Mouse (Mus musculus): ENCODE data around the gene Ctsf.
"Not testable (repeated sequence)": the region's sequence is repeated elsewhere in the genome, so short reads cannot be mapped to it uniquely, and the experiment has no call there.

Gene Ctsf

GRCm38 (mm10) chr19:4849800-4850199, 5.1 kb upstream of the Ctsf start:
- DNase-seq (ENCODE audit: extremely low read depth, low read depth) = no peak

DNA sequence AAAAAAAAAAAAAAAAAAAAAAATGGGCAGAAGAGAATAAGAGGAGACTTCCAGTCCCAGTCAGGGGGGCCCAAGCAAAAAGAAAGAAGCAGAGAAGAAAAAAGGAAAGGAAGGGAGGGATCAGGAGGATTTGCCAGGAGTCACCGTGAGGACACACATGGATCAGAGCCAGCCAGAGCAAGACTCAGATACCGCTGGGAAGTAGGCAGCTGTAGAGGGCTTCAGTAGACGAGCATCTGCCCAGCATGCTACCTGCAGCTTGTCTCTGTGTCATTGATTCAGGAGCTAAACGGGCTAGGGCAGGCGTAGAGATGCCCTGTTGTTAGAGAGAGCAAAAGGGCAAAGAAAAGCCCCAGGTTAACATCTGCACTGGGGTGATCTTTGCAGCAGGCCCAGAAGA, 4.6 kb upstream of the Ctsf start:
- no peak for DNase-seq (ENCODE audit: extremely low read depth, low read depth)

DNA sequence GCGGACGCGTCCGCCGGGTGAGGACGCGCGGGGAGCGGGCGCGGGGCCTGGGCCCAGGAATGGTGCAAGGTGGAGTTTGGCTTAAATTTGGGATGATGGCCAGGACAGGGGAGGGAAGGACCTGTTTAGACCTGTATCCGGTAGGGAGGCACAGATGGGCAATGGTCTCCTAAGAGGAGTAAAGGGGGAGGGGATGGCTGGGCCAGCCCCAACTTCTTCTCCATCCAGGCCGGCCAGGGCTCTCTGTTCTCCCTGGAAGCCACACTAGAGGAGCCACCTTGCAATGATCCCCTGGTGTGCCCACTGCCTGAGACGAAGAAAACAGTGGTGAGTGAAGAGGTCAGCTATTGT, 515 bp downstream of the Ctsf start:
- DNase-seq (ENCODE audit: extremely low read depth, low read depth) = no peak

DNA sequence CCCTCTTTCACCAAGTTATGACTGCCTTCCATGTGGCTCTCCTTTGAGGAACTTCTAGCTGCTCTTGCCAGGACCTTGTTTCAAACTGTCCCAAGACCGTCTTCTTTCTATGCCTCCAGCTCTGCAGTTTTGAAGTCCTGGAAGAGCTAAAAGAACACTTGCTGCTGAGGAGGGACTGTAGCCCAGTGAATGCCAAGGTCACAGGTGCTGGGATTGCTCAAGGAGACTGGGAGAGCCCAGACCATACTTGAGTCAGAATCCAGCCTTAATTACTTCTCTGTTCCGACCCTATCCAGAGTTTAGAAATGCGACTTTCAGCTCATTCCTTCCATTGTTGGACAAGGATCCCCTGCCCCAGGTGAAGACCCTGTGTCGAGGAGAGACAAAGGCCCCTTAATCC, 1.0 kb downstream of the Ctsf start:
- DNase-seq (ENCODE audit: extremely low read depth, low read depth) = no peak

DNA sequence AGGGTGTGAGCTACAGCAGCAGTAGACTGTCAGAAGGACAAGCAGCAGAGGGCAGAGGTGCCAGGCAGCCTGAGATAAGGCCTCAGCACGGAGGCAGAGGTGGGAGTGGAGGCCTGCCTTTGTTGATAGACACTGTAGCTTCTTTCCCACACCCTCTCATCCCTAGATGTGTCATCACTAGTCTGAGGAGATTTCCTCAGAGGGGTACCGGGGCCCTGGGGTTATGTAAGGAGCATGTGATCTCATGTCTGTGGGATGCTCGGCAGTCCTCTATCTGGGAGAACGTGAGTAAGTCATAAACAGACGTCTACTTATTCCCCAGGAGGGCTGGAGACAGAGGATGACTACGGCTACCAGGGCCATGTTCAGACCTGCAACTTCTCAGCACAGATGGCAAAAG, 4.2 kb downstream of the Ctsf start:
- no peak for DNase-seq (ENCODE audit: extremely low read depth, low read depth)

DNA sequence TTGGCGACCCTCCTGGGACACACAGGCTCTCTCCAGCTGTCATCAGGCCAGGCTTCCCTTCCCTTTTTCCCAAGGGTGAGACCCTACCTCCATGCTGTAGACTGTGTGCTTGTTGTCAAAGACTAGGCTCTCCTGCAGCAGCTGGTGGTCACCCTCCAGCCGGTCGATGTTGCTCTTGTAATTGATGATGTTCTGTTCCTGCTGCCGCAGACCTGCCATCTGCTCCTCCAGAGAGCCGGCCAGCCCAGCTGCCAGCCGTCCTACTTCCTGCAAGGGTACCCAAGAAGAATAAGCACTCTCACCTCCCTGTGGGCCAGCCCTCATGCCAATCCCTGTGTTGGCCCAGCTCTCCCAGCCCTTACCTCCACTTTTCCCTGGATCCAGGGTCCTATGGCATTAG, 8.1 kb downstream of the Ctsf start:
- no peak for DNase-seq (ENCODE audit: extremely low read depth, low read depth)

- peak; percentile 54 for DNase-seq (ENCODE audit: extremely low read depth, low read depth)
These were observed 10.2 kb downstream of the Ctsf start for GRCm38 (mm10) chr19:4865147-4865546.

DNA sequence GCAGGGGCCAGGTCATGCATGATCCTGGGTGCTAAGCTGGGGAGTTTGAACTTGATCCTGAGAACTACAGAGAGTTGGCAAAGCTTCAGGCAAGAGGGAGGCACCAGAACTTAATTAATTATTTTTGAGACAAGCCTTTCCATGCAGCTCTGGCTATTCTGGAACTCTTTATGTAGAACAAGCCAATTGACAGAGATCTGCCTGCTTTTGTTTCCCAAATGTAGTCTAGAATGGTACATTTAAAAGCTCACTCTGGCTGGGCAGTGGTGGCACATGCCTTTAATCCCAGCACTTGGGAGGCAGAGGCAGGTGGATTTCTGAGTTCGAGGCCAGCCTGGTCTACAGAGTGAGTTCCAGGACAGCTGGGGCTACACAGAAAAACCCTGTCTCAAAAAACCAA, 19.7 kb downstream of the Ctsf start:
- not testable (repeated sequence) for DNase-seq (ENCODE audit: extremely low read depth, low read depth)

- DNase-seq (ENCODE audit: extremely low read depth, low read depth) = no peak
These were observed 21.3 kb downstream of the Ctsf start for GRCm38 (mm10) chr19:4876241-4876640.

GRCm38 (mm10) chr19:4876755-4877154, 21.8 kb downstream of the Ctsf start:
- DNase-seq (ENCODE audit: extremely low read depth, low read depth) = no peak

GRCm38 (mm10) chr19:4877785-4878184, 22.9 kb downstream of the Ctsf start, which contains the start of gene Actn3:
Gene Actn3 (minus strand): TSS chr19:4877909.
- no peak for DNase-seq (ENCODE audit: extremely low read depth, low read depth)

GRCm38 (mm10) chr19:4878405-4879323, 23.7 kb downstream of the Ctsf start, which contains the start of gene Zdhhc24:
Gene Zdhhc24 (plus strand): TSS chr19:4878668.
- DNase-seq (ENCODE audit: extremely low read depth, low read depth) = peak; percentile 96

DNA sequence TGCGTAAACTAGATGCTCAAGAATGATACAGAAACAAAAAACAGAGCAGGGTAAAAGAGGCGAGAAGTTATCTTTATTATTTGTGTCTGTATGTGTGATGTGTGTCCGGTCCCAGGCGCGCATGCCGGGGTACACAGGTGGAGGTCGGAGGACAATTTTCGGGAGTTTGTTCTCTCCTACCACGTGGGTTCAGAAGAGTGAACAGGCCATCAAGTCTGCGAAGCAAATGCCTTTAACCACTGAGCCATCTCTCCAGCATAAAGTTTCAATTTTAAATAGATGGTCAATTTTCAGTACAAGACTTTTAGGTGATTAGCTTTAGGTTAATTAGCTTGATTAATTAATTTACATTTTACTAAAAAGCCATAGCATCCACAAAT, 24.4 kb downstream of the Ctsf start:
- DNase-seq (ENCODE audit: extremely low read depth, low read depth) = no peak

DNA sequence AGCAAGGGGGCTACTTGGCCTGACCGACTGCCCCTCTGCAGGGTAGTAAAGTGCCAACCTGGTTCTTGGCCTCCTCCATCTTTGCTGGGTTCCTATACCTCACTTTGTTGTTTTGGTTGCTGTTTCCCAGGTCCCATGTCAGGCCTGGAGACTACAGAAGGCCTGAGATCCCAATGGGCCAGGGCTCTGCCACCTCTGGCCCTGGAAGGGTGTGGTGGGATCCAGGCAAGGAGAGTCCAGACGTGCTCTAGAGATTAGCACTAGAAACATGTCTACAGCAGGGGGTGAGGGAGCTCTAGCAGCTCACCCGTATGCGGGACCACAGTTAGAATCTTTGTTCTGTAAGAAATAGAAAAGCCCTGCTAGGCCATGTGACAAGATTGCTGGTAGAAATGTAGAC, 29.0 kb downstream of the Ctsf start:
- DNase-seq (ENCODE audit: extremely low read depth, low read depth) = no peak

- DNase-seq (ENCODE audit: extremely low read depth, low read depth) = no peak
These were observed 34.9 kb downstream of the Ctsf start for GRCm38 (mm10) chr19:4889791-4890190.

DNA sequence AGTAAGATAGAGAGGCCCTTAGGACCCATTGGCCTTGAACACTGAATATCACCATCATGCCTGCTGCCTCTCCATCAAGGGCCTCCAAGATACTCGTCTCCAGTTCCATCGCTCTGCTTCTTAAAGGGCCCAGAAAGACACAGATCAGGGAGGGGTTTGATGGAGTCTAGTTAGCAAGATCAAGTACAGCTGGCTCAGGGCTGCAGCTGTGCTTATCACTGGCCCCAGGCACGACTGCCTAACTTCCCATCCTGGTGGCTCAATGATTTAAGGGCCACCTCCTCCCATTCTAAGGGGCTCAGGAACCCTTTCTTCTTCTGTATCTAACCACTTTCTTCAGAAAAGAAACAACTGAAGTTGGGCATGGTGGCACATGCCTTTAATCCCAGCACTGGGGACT, 36.9 kb downstream of the Ctsf start:
- peak; percentile 64 for DNase-seq (ENCODE audit: extremely low read depth, low read depth)

DNA sequence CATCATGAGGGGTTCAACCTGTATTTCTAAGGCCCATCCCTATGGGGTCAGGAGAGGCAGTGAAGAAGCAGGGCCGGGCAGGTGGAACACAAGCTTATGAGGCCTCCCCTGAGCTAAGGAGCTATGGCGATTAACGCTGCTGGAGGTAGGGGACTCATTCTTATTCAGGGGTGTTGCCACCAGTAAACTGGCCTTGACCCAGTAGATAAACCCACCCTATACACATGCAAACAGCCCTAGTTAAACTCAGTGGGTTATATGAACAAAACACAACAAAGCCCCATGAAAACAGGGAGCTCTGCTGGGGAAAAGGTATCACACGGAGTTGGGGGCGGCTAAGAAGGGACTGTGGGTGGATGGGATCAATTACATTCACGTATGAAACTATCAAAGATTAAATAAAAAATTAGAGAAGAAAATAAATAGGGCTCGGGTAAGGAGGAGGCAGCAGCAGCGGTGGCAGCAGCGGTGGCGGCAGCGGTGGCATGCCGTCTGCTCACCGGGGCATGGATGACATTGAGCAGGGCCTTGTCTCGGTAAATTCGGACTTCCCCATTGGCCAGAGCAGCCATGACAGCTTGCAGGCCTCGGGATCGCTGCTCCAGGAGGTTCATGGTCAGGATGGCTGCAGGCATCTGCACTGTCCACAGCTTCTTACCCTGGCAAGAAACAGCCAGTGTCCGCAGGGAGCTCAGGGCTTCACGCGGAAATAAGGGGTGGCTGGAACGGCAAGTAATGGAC, 42.0 kb downstream of the Ctsf start:
- no peak for DNase-seq (ENCODE audit: extremely low read depth, low read depth)

- DNase-seq (ENCODE audit: extremely low read depth, low read depth) = no peak
These were observed 44.0 kb downstream of the Ctsf start for GRCm38 (mm10) chr19:4898972-4899371.

- no peak for DNase-seq (ENCODE audit: extremely low read depth, low read depth)
These were observed 45.0 kb downstream of the Ctsf start for GRCm38 (mm10) chr19:4899888-4900287.

DNA sequence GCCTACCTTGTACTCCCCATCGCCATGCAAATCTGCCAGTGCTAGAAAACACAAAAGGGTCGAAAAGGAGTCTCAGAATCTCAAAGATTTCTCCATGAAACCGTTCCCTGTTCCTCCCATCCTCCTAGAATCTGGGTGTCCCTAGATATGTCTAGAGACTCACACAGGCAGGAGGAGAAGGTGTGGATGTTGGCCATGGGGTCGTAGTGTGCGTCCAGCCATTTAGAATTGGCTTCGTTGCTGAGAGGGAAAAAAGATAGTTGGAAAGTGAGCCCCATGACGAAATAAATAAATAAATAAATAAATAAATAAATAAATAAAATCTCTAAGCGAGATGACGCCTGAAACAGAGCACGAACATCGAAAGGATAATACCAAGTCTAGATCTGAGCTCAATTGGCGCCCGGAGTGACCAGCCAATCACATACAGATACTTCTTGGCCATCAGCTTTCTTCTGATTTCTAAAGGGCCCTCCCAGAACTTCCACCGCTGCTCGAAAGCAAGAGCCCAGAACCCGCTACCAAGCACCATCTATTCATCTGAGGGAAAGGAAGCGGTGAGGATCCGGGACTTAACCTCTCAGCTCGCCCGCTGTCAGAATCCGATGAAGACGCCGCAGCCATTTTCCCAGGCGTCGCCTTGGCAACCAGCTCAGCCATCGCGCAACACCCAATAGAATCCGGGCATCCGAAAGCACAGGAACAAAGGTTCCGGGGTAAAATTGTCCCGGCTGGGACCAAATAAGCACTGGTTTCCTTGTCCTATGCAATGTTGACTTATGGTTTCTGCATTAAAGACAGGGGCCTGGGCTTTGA, 51.3 kb downstream of the Ctsf start, which contains the start of gene Bbs1:
Bbs1 (minus strand) TSS at position 650 of the 816 bp plus-strand sequence.
- no peak for DNase-seq (ENCODE audit: extremely low read depth, low read depth)

DNA sequence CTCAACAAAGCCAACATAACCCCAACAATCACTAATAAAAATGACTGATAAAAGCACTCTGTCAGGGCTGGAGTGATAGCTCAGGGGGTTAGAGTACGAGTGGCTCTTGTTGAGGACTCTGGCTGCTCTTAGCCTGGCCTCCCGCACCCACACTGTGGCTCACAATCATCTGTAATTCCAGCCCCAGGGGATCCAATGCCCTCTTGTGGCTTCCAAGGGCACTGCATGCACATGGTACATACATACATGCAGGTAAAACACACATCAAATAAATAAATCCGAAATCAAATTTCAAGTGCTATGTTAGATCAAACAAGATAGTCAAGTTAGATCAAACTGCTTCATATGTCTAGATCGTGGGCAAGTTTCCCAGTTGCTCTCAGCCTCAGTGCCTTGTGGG, 53.2 kb downstream of the Ctsf start:
- DNase-seq (ENCODE audit: extremely low read depth, low read depth) = no peak

DNA sequence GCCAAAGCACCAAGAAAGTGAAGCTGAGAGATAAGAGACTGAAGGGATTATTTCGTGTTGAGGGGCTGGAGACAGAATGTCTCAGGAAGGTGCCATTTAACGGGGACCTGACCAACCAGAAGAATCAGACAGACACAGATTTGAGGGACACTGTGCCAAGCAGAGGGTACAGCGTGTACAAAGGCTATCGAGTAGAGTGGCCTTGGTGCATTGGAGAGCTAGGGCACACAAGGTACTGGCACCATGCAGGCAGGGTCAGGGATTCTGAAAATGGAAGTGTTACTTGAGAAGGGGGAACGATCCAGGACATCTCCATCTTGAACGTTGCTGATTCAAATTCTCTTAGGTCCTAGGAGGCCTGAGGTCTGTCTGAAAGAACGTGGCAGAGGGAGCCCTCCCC, 54.4 kb downstream of the Ctsf start:
- no peak for DNase-seq (ENCODE audit: extremely low read depth, low read depth)

Measured in MEL-GATA-1-ER (cell line).